Mouse (Mus musculus) gastrocnemius, postnatal 36 days (tissue): ENCODE data around the gene Fgfr2. TPM values are rescaled to one million over a fixed set of nuclear protein-coding genes. Genes with fewer than 3 reads are reported as not detected.
"Not testable (repeated sequence)": the region's sequence is repeated elsewhere in the genome, so short reads cannot be mapped to it uniquely, and the experiment has no call there.

ENCODE experiments used
- DNase-seq, 2 experiments: peaks; one replicate each; pipeline ENCODE4 v3.0.0; 2022
- intact Hi-C: fragments of 180-260 bp; cut with DNase I; formaldehyde crosslinking; loops from one replicate; pipeline ENCODE4 v1.15.1; 2025
- total RNA-seq, 2 experiments: library from RNA; stranded (reverse); gene quantifications; 2 replicates each; pipeline ENCODE4 v1.2.3; 2021

Gene Fgfr2
- total RNA-seq, 2 experiments from 2014 or later: 0.28 to 0.49 TPM

- intact Hi-C loops: loop anchor here (5.0 to 10.0 kb wide), 2 partner anchors 118 to 215 kb away; no protein-coding TSS in a partner anchor
These were observed 2080.5 kb downstream of the Fgfr2 start for GRCm38 (mm10) chr7:131042657-131043056.

GRCm38 (mm10) chr7:131040760-131041159 is 2082.4 kb downstream of the Fgfr2 start:
- not testable (repeated sequence) for DNase-seq
- intact Hi-C loops: loop anchor here (5.0 to 10.0 kb wide), 2 partner anchors 116 to 213 kb away; no protein-coding TSS in a partner anchor

More at GRCm38 (mm10) chr7:131042657-131043056, 2080.5 kb downstream of the Fgfr2 start:
- DNase-seq: no peak

GRCm38 (mm10) chr7:131037083-131037482 is 2086.1 kb downstream of the Fgfr2 start:
- intact Hi-C loops: no loop called here
- DNase-seq: no peak

GRCm38 (mm10) chr7:131036396-131036795 is 2086.8 kb downstream of the Fgfr2 start:
- no peak for DNase-seq
- intact Hi-C loops: no loop called here

GRCm38 (mm10) chr7:131031755-131032154 is 2091.4 kb downstream of the Fgfr2 start, which contains the start of gene Dmbt1:
Gene Dmbt1 (plus strand): TSS chr7:131032053.
- intact Hi-C loops: no loop called here
- no peak for DNase-seq

- no peak for DNase-seq
- intact Hi-C loops: no loop called here
These were observed 2095.6 kb downstream of the Fgfr2 start for GRCm38 (mm10) chr7:131027557-131027956.

GRCm38 (mm10) chr7:131024807-131025206 is 2098.3 kb downstream of the Fgfr2 start:
- intact Hi-C loops: no loop called here
- DNase-seq: no peak

GRCm38 (mm10) chr7:131019181-131019580 is 2104.0 kb downstream of the Fgfr2 start:
- DNase-seq: no peak
- intact Hi-C loops: no loop called here

- no peak for DNase-seq
- intact Hi-C loops: no loop called here
These were observed 2111.2 kb downstream of the Fgfr2 start for GRCm38 (mm10) chr7:131011901-131012300.

- intact Hi-C loops: no loop called here
These were observed 2114.0 kb downstream of the Fgfr2 start for GRCm38 (mm10) chr7:131009178-131009577.

GRCm38 (mm10) chr7:131007221-131007620 is 2115.9 kb downstream of the Fgfr2 start:
- intact Hi-C loops: no loop called here
- DNase-seq: no peak

More at GRCm38 (mm10) chr7:131009178-131009577, 2114.0 kb downstream of the Fgfr2 start:
- no peak for DNase-seq

GRCm38 (mm10) chr7:131004071-131004470 is 2119.1 kb downstream of the Fgfr2 start:
- DNase-seq: no peak
- intact Hi-C loops: no loop called here

- no peak for DNase-seq
- intact Hi-C loops: no loop called here
These were observed 2121.0 kb downstream of the Fgfr2 start for GRCm38 (mm10) chr7:131001976-131002726.

- DNase-seq: no peak
- intact Hi-C loops: loop anchor here (1.0 kb wide), 1 partner anchor 27 kb away; no protein-coding TSS in a partner anchor
These were observed 2129.2 kb downstream of the Fgfr2 start for GRCm38 (mm10) chr7:130993907-130994306.

GRCm38 (mm10) chr7:130991174-130991789 is 2131.9 kb downstream of the Fgfr2 start:
- intact Hi-C loops: no loop called here
- DNase-seq: no peak

GRCm38 (mm10) chr7:130989371-130989770 is 2133.8 kb downstream of the Fgfr2 start:
- DNase-seq: no peak
- intact Hi-C loops: no loop called here

GRCm38 (mm10) chr7:130988146-130988545 is 2135.0 kb downstream of the Fgfr2 start:
- no peak for DNase-seq
- intact Hi-C loops: no loop called here

- intact Hi-C loops: no loop called here
- no peak for DNase-seq
These were observed 2137.4 kb downstream of the Fgfr2 start for GRCm38 (mm10) chr7:130985716-130986115.

- intact Hi-C loops: no loop called here
- no peak for DNase-seq
These were observed 2138.0 kb downstream of the Fgfr2 start for GRCm38 (mm10) chr7:130985193-130985592.

GRCm38 (mm10) chr7:130984294-130984693 is 2138.9 kb downstream of the Fgfr2 start:
- no peak for DNase-seq
- intact Hi-C loops: no loop called here

GRCm38 (mm10) chr7:130982881-130983280 is 2140.3 kb downstream of the Fgfr2 start:
- intact Hi-C loops: no loop called here
- DNase-seq: no peak

GRCm38 (mm10) chr7:130982371-130982770 is 2140.8 kb downstream of the Fgfr2 start:
- no peak for DNase-seq
- intact Hi-C loops: no loop called here
